Mouse (Mus musculus) midbrain, embryonic 11.5 days (tissue): ENCODE measurements around the gene Ppp6r3. TPM values are rescaled to one million over a fixed set of nuclear protein-coding genes. Genes with fewer than 3 reads are reported as not detected.

ENCODE experiments used
- ATAC-seq: fragments of 200-750 bp; cut with Nextera tagmentation; 2 replicates; pipeline ENCODE4 v1.8.0; 2017; ENCODE audit warnings: moderate TSS enrichment, moderate library complexity; ENCODE audit not compliant: low FRiP score
- DNase-seq: peaks from one replicate; pipeline ENCODE4 v3.0.0; 2015; ENCODE audit warnings: low spot score; ENCODE audit errors: missing footprints
- H3K27ac ChIP-seq: fragments of 300-500 bp; sonication (generic); 2 replicates; pipeline ENCODE4 v1.5.1; 2014; ENCODE audit warnings: low read depth, low read length
- H3K27me3 ChIP-seq: fragments of 300-500 bp; sonication (generic); 2 replicates; pipeline ENCODE4 v1.6.1; 2014; ENCODE audit warnings: mild to moderate bottlenecking, low read length, moderate library complexity, mixed read lengths; ENCODE audit not compliant: control insufficient read depth, insufficient read depth
- H3K36me3 ChIP-seq: fragments of 300-500 bp; sonication (generic); 2 replicates; pipeline ENCODE4 v1.6.1; 2014; ENCODE audit warnings: mild to moderate bottlenecking, low read length, moderate library complexity, mixed read lengths; ENCODE audit not compliant: control insufficient read depth, insufficient read depth
- H3K4me1 ChIP-seq: fragments of 300-500 bp; sonication (generic); 2 replicates; pipeline ENCODE4 v1.6.1; 2014; ENCODE audit warnings: low read length; ENCODE audit not compliant: control insufficient read depth, insufficient read depth
- H3K4me2 ChIP-seq: fragments of 300-500 bp; sonication (generic); 2 replicates; pipeline ENCODE4 v1.6.1; 2014; ENCODE audit warnings: mild to moderate bottlenecking, moderate library complexity
- H3K4me3 ChIP-seq: fragments of 300-500 bp; sonication (generic); 2 replicates; pipeline ENCODE4 v1.5.1; 2014; ENCODE audit warnings: low read depth, low read length
- H3K9ac ChIP-seq: fragments of 300-500 bp; sonication (generic); 2 replicates; pipeline ENCODE4 v1.6.1; 2014; ENCODE audit warnings: low read length
- H3K9me3 ChIP-seq: fragments of 300-500 bp; sonication (generic); 2 replicates; pipeline ENCODE4 v1.6.1; 2016; ENCODE audit warnings: low read length; ENCODE audit not compliant: control insufficient read depth
- WGBS: fragments of 180-500 bp; shearing (Covaris S2); extraction: QIAGEN DNeasy Blood & Tissue Kit; methylation state at CpG from one replicate; pipeline ENCODE4 v1.1.7; 2014; 5-methylcytosine and 5-hydroxymethylcytosine counted together
- polyA plus RNA-seq: library from polyadenylated mRNA; unstranded; fragments of >200 nt; fragmentation: Nextera tagmentation; extraction: Ambion mirVana; gene quantifications from 2 replicates; pipeline ENCODE4 v1.2.1, GENCODE M21; 2014

Gene Ppp6r3
- polyA plus RNA-seq, 1 experiment from 2014 or later: 81.8 TPM

- H3K9ac ChIP-seq: no peak overlapping the region
- no peak overlapping the region for H3K4me3 ChIP-seq
- no peaks in the 10 kb centered on the region for H3K4me1 ChIP-seq
- no peaks in the 10 kb centered on the region for H3K9me3 ChIP-seq
- no peak for ATAC-seq
- WGBS: 94% methylated on average over 4 of the region's 4 CpGs
- peaks cover 16% of the 10 kb centered on the region; the same call in 1 of the 2 replicates for H3K36me3 ChIP-seq
- no peak for DNase-seq
- H3K4me2 ChIP-seq: no peak overlapping the region
- no peak overlapping the region for H3K27ac ChIP-seq
- no peaks in the 10 kb centered on the region for H3K27me3 ChIP-seq
These were observed 55.9 kb downstream of the Ppp6r3 start for GRCm38 (mm10) chr19:3519471-3520169.

GRCm38 (mm10) chr19:3497216-3497615, 78.3 kb downstream of the Ppp6r3 start:
- Histone ChIP-seq H3K4me3 (no peak overlapping the region), H3K9ac (no peak overlapping the region), H3K27ac (no peak overlapping the region), H3K9me3 (no peaks in the 10 kb centered on the region), H3K4me1 (no peaks in the 10 kb centered on the region), H3K27me3 (no peaks in the 10 kb centered on the region), H3K36me3 (peaks cover 3% of the 10 kb centered on the region), H3K4me2 (no peak overlapping the region)
- ATAC-seq: no peak
- 93% methylated on average over 3 of the region's 3 CpGs for WGBS
- DNase-seq: peak; percentile 37

GRCm38 (mm10) chr19:3489826-3490225, 85.7 kb downstream of the Ppp6r3 start:
- Histone ChIP-seq H3K9ac (no peak overlapping the region), H3K4me1 (no peaks in the 10 kb centered on the region), H3K4me2 (no peak overlapping the region), H3K9me3 (no peaks in the 10 kb centered on the region), H3K36me3 (peaks cover 41% of the 10 kb centered on the region), H3K27me3 (no peaks in the 10 kb centered on the region), H3K27ac (no peak overlapping the region), H3K4me3 (no peak overlapping the region)
- WGBS: 95% methylated on average over 4 of the region's 4 CpGs
- ATAC-seq: no peak
- DNase-seq: no peak

- Histone ChIP-seq H3K27ac (no peak overlapping the region), H3K36me3 (peaks cover 26% of the 10 kb centered on the region), H3K9me3 (no peaks in the 10 kb centered on the region), H3K27me3 (no peaks in the 10 kb centered on the region), H3K4me3 (no peak overlapping the region), H3K4me1 (no peaks in the 10 kb centered on the region), H3K4me2 (no peak overlapping the region), H3K9ac (no peak overlapping the region)
- DNase-seq (no peak), ATAC-seq (no peak)
- 93% methylated on average over 7 of the region's 7 CpGs for WGBS
These were observed 92.7 kb downstream of the Ppp6r3 start for GRCm38 (mm10) chr19:3482831-3483230.

- no peak overlapping the region for H3K9ac ChIP-seq
- DNase-seq (no peak), ATAC-seq (no peak)
- H3K9me3 ChIP-seq: no peaks in the 10 kb centered on the region
- WGBS: 93% methylated on average over 8 of the region's 8 CpGs
- peaks cover 15% of the 10 kb centered on the region for H3K36me3 ChIP-seq
- H3K4me3 ChIP-seq: no peak overlapping the region
- no peaks in the 10 kb centered on the region for H3K27me3 ChIP-seq
- H3K4me1 ChIP-seq: no peaks in the 10 kb centered on the region
- H3K27ac ChIP-seq: no peak overlapping the region
- no peak overlapping the region for H3K4me2 ChIP-seq
These were observed 95.4 kb downstream of the Ppp6r3 start for GRCm38 (mm10) chr19:3480101-3480500.

- no peak overlapping the region for H3K4me3 ChIP-seq
- ATAC-seq: no peak
- H3K9ac ChIP-seq: no peak overlapping the region
- no peak overlapping the region for H3K27ac ChIP-seq
- WGBS: 91% methylated on average over 3 of the region's 3 CpGs
- no peaks in the 10 kb centered on the region for H3K4me1 ChIP-seq
- DNase-seq: no peak
- no peaks in the 10 kb centered on the region for H3K27me3 ChIP-seq
- peaks cover 13% of the 10 kb centered on the region for H3K36me3 ChIP-seq
- H3K4me2 ChIP-seq: no peak overlapping the region
- no peaks in the 10 kb centered on the region for H3K9me3 ChIP-seq
These were observed 98.6 kb downstream of the Ppp6r3 start for GRCm38 (mm10) chr19:3476996-3477395.

- Histone ChIP-seq H3K9me3 (no peaks in the 10 kb centered on the region), H3K4me3 (no peak overlapping the region), H3K27me3 (no peaks in the 10 kb centered on the region), H3K4me2 (no peak overlapping the region), H3K27ac (no peak overlapping the region), H3K36me3 (peaks cover 38% of the 10 kb centered on the region), H3K9ac (no peak overlapping the region), H3K4me1 (no peaks in the 10 kb centered on the region)
- WGBS: 97% methylated on average over 2 of the region's 2 CpGs
- no peak for DNase-seq
- no peak for ATAC-seq
These were observed 104.3 kb downstream of the Ppp6r3 start for GRCm38 (mm10) chr19:3471218-3471617.

GRCm38 (mm10) chr19:3467574-3467973, 108.0 kb downstream of the Ppp6r3 start:
- ATAC-seq (no peak), DNase-seq (no peak)
- Histone ChIP-seq H3K27me3 (no peaks in the 10 kb centered on the region), H3K27ac (no peak overlapping the region), H3K4me1 (no peaks in the 10 kb centered on the region), H3K4me2 (no peak overlapping the region), H3K36me3 (peaks cover 54% of the 10 kb centered on the region), H3K9me3 (no peaks in the 10 kb centered on the region), H3K4me3 (no peak overlapping the region), H3K9ac (no peak overlapping the region)
- WGBS: 93% methylated on average over 7 of the region's 7 CpGs

GRCm38 (mm10) chr19:3459986-3460385, 115.6 kb downstream of the Ppp6r3 start:
- Histone ChIP-seq H3K27ac (no peak overlapping the region), H3K36me3 (peaks cover 45% of the 10 kb centered on the region), H3K4me3 (no peak overlapping the region), H3K4me2 (no peak overlapping the region), H3K9ac (no peak overlapping the region), H3K9me3 (no peaks in the 10 kb centered on the region), H3K4me1 (no peaks in the 10 kb centered on the region), H3K27me3 (no peaks in the 10 kb centered on the region)
- 96% methylated on average over 3 of the region's 3 CpGs for WGBS
- DNase-seq (no peak), ATAC-seq (no peak)
